ENCODE assay signal across 10 mouse cellular contexts in genomic region chr6:67034331-67035130, GRCm38 (mm10). TPM values are rescaled to one million over a fixed set of nuclear protein-coding genes. Genes with fewer than 3 reads are reported as not detected.
DNase-seq lines count a peak whose midpoint lies in the region; ATAC-seq and TF ChIP-seq lines count a peak whose summit lies in the region.
"Had no signal": no experiment of that assay in that cellular context is flagged by ENCODE, and none has a peak within 500 bp of the region (broad histone marks: within the 10 kb centered on the region; RNA-seq: fewer than 3 reads in every experiment).

No protein-coding gene starts in this region.

- 0 out of 2 replicates have a peak, but pooled peaks have one; percentile 15 for ATAC-seq in heart, embryonic 12.5 days (ENCODE audit: insufficient number of reproducible peaks, low FRiP score)
- ATAC-seq in hindbrain, embryonic 15.5 days (ENCODE audit: low FRiP score, low read depth) = no peak
- ATAC-seq in midbrain, postnatal 0 days (ENCODE audit: low FRiP score) = no peak

- peak overlapping the region; percentile 11 for H3K4me2 ChIP-seq in heart, embryonic 12.5 days
- peak overlapping the region; percentile 40 for H3K4me2 ChIP-seq in hindbrain, embryonic 15.5 days
- peak overlapping the region; percentile 26 for H3K4me2 ChIP-seq in midbrain, postnatal 0 days (ENCODE audit: low read depth, low read length, poor library complexity, severe bottlenecking)

- no peaks in the 10 kb centered on the region for H3K9me3 ChIP-seq in heart, embryonic 12.5 days (replicated peaks)
- no peaks in the 10 kb centered on the region for H3K9me3 ChIP-seq in hindbrain, embryonic 15.5 days
- no peaks in the 10 kb centered on the region for H3K9me3 ChIP-seq in midbrain, postnatal 0 days (ENCODE audit: low read length)

- peak overlapping the region; percentile 25 for H3K4me3 ChIP-seq in heart, embryonic 12.5 days
- H3K4me3 ChIP-seq in hindbrain, embryonic 15.5 days = peak overlapping the region; percentile 18; the same call in 1 of the 2 replicates
- no peak overlapping the region for H3K4me3 ChIP-seq in midbrain, postnatal 0 days (ENCODE audit: low read depth, low read length)
- H3K4me3 ChIP-seq: layer of hippocampus, adult 2 months had no signal

- peaks cover 4% of the 10 kb centered on the region; the same call in 1 of the 2 replicates for H3K27me3 ChIP-seq in heart, embryonic 12.5 days (replicated peaks)
- H3K27me3 ChIP-seq in hindbrain, embryonic 15.5 days = no peaks in the 10 kb centered on the region
- no peaks in the 10 kb centered on the region for H3K27me3 ChIP-seq in midbrain, postnatal 0 days (ENCODE audit: insufficient read depth, low read length)

- no peak overlapping the region for H3K27ac ChIP-seq in heart, embryonic 12.5 days (ENCODE audit: poor library complexity, severe bottlenecking)
- H3K27ac ChIP-seq in hindbrain, embryonic 15.5 days (replicated peaks) = no peak overlapping the region
- H3K27ac ChIP-seq in midbrain, postnatal 0 days (ENCODE audit: low read depth, low read length) = no peak overlapping the region
- H3K27ac ChIP-seq: layer of hippocampus, adult 2 months; macrophage had no signal

- no peak for DNase-seq in heart, postnatal 14 days
- DNase-seq in adipocyte (ENCODE audit: low spot score) = peak; percentile 27
- no peak for DNase-seq in midbrain, postnatal 0 days (ENCODE audit: low spot score)
- DNase-seq in layer of hippocampus, adult 18-20 months (ENCODE audit: low spot score in 2 of 2) = no peak
- no peak for DNase-seq in urinary bladder, postnatal 4 days (ENCODE audit: low spot score in 2 of 2)
- no peak for DNase-seq in gastrocnemius, postnatal 36 days

- no peak overlapping the region for H3K9ac ChIP-seq in heart, embryonic 12.5 days
- H3K9ac ChIP-seq in hindbrain, embryonic 15.5 days = no peak overlapping the region
- H3K9ac ChIP-seq in midbrain, postnatal 0 days (replicated peaks; ENCODE audit: low read length, poor library complexity, severe bottlenecking) = peak overlapping the region; percentile 36; the same call in 1 of the 2 replicates

- H3K36me3 ChIP-seq in heart, embryonic 12.5 days = no peaks in the 10 kb centered on the region
- no peaks in the 10 kb centered on the region for H3K36me3 ChIP-seq in hindbrain, embryonic 15.5 days
- H3K36me3 ChIP-seq in midbrain, postnatal 0 days (ENCODE audit: insufficient read depth, low read length) = no peaks in the 10 kb centered on the region

- intact Hi-C loops in heart, postnatal 14 days (cut with DNase I) = loop anchor here (5.0 to 10.0 kb wide), 2 partner anchors 137 to 190 kb away; partner anchors contain the start of gene Gng12
- intact Hi-C loops in gastrocnemius, postnatal 36 days (cut with DNase I) = loop anchor here (5.0 kb wide), 3 partner anchors 68 to 123 kb away; no protein-coding TSS in a partner anchor

- WGBS in heart, embryonic 12.5 days = 58% methylated on average over 7 of the region's 7 CpGs
- WGBS in hindbrain, embryonic 15.5 days = 47% methylated on average over 7 of the region's 7 CpGs
- WGBS in midbrain, postnatal 0 days = 56% methylated on average over 7 of the region's 7 CpGs

- no peak for TF ChIP-seq CTCF in midbrain, postnatal 0 days (IDR thresholded peaks at IDR 0.05)

- H3K4me1 ChIP-seq in heart, embryonic 12.5 days (replicated peaks) = peaks cover 15% of the 10 kb centered on the region
- H3K4me1 ChIP-seq in hindbrain, embryonic 15.5 days (replicated peaks) = peaks cover 25% of the 10 kb centered on the region
- H3K4me1 ChIP-seq in midbrain, postnatal 0 days (ENCODE audit: insufficient read depth, low read length) = peaks cover 5% of the 10 kb centered on the region; the same call in 1 of the 2 replicates

RNA-seq across cellular contexts. Expression of gene Gadd45a, which starts 2.7 kb away (rescaled TPM):
- 11.9 and 12.7 TPM in 2 replicates for polyA plus RNA-seq in heart, embryonic 12.5 days (2016; fragmentation: Nextera tagmentation; extraction: Ambion mirVana)
- total RNA-seq in heart, postnatal 14 days (2021) = 10 to 100 TPM; 19.6 to 22.3 TPM
- polyA plus RNA-seq in hindbrain, embryonic 15.5 days (2015; fragmentation: Nextera tagmentation; extraction: Ambion mirVana) = 17.1 and 17.3 TPM in 2 replicates
- 8.6 and 10.2 TPM in 2 replicates for total RNA-seq in midbrain, postnatal 0 days (2014; rRNA removed)
- polyA plus RNA-seq in midbrain, postnatal 0 days (2015; fragmentation: Nextera tagmentation; extraction: Ambion mirVana) = 9.6 and 11.2 TPM in 2 replicates
- total RNA-seq in layer of hippocampus, adult 18-20 months (2021) = 1 to 10 TPM; 6.3 to 8.7 TPM
- 10 to 100 TPM; 39.6 to 48.7 TPM for total RNA-seq in gastrocnemius, postnatal 36 days (2021)
